Mouse (Mus musculus): ENCODE measurements around the gene Atg14. TPM values are rescaled to one million over a fixed set of nuclear protein-coding genes. Genes with fewer than 3 reads are reported as not detected.

Atg14 gene
- polyA plus RNA-seq, 1 experiment from 2014 or later = 18.9 TPM

GRCm38 (mm10) chr14:47518619-47519018, 51.8 kb downstream of the Atg14 start:
- Histone ChIP-seq H3K27ac (no peak overlapping the region), H3K4me3 (no peak overlapping the region), H3K36me3 (no peaks in the 10 kb centered on the region), H3K9me3 (replicated peaks) (no peaks in the 10 kb centered on the region), H3K4me1 (no peaks in the 10 kb centered on the region), H3K27me3 (ENCODE audit: low read depth, poor library complexity, severe bottlenecking) (no peaks in the 10 kb centered on the region)
- WGBS = 93% methylated on average over 6 of the region's 6 CpGs
- no peak for DNase-seq (ENCODE audit: low spot score)

GRCm38 (mm10) chr14:47516755-47517154, 53.7 kb downstream of the Atg14 start:
- no peaks in the 10 kb centered on the region for H3K36me3 ChIP-seq
- no peak overlapping the region for H3K4me3 ChIP-seq
- no peaks in the 10 kb centered on the region for H3K27me3 ChIP-seq (ENCODE audit: low read depth, poor library complexity, severe bottlenecking)
- 80% methylated on average over 6 of the region's 6 CpGs for WGBS
- no peaks in the 10 kb centered on the region for H3K4me1 ChIP-seq
- no peaks in the 10 kb centered on the region for H3K9me3 ChIP-seq (replicated peaks)
- no peak for DNase-seq (ENCODE audit: low spot score)
- no peak overlapping the region for H3K27ac ChIP-seq

- no peaks in the 10 kb centered on the region for H3K36me3 ChIP-seq
Measured at GRCm38 (mm10) chr14:47515636-47516035, 54.8 kb downstream of the Atg14 start.

GRCm38 (mm10) chr14:47514816-47515453, 55.5 kb downstream of the Atg14 start:
- WGBS = 71% methylated on average over 7 of the region's 7 CpGs
- Histone ChIP-seq H3K36me3 (no peaks in the 10 kb centered on the region), H3K4me1 (no peaks in the 10 kb centered on the region), H3K4me3 (no peak overlapping the region), H3K9me3 (replicated peaks) (no peaks in the 10 kb centered on the region), H3K27me3 (ENCODE audit: low read depth, poor library complexity, severe bottlenecking) (no peaks in the 10 kb centered on the region), H3K27ac (no peak overlapping the region)
- DNase-seq (ENCODE audit: low spot score) = no peak

More at GRCm38 (mm10) chr14:47515636-47516035, 54.8 kb downstream of the Atg14 start:
- WGBS = 91% methylated on average over 8 of the region's 8 CpGs
- Histone ChIP-seq H3K4me1 (no peaks in the 10 kb centered on the region), H3K27me3 (ENCODE audit: low read depth, poor library complexity, severe bottlenecking) (no peaks in the 10 kb centered on the region), H3K27ac (no peak overlapping the region), H3K9me3 (replicated peaks) (no peaks in the 10 kb centered on the region), H3K4me3 (no peak overlapping the region)
- DNase-seq (ENCODE audit: low spot score) = no peak

GRCm38 (mm10) chr14:47513606-47514005, 56.8 kb downstream of the Atg14 start:
- Histone ChIP-seq H3K36me3 (no peaks in the 10 kb centered on the region), H3K27ac (no peak overlapping the region), H3K4me3 (no peak overlapping the region), H3K27me3 (ENCODE audit: low read depth, poor library complexity, severe bottlenecking) (no peaks in the 10 kb centered on the region), H3K9me3 (replicated peaks) (no peaks in the 10 kb centered on the region), H3K4me1 (no peaks in the 10 kb centered on the region)
- 95% methylated on average over 3 of the region's 3 CpGs for WGBS
- no peak for DNase-seq (ENCODE audit: low spot score)

- H3K36me3 ChIP-seq = peaks cover 3% of the 10 kb centered on the region
- H3K4me1 ChIP-seq = no peaks in the 10 kb centered on the region
- no peaks in the 10 kb centered on the region for H3K27me3 ChIP-seq (ENCODE audit: low read depth, poor library complexity, severe bottlenecking)
- no peak overlapping the region for H3K27ac ChIP-seq
- DNase-seq (ENCODE audit: low spot score) = no peak
- H3K9me3 ChIP-seq (replicated peaks) = no peaks in the 10 kb centered on the region
- H3K4me3 ChIP-seq = no peak overlapping the region
- 86% methylated on average over 4 of the region's 4 CpGs for WGBS
Measured at GRCm38 (mm10) chr14:47510244-47510643, 60.2 kb downstream of the Atg14 start.

GRCm38 (mm10) chr14:47508035-47508434, 62.4 kb downstream of the Atg14 start:
- DNase-seq (ENCODE audit: low spot score) = no peak
- Histone ChIP-seq H3K9me3 (replicated peaks) (no peaks in the 10 kb centered on the region), H3K36me3 (peaks cover 9% of the 10 kb centered on the region), H3K4me1 (no peaks in the 10 kb centered on the region), H3K27ac (no peak overlapping the region), H3K27me3 (ENCODE audit: low read depth, poor library complexity, severe bottlenecking) (no peaks in the 10 kb centered on the region), H3K4me3 (no peak overlapping the region)

GRCm38 (mm10) chr14:47506676-47507075, 63.8 kb downstream of the Atg14 start:
- no peak for DNase-seq (ENCODE audit: low spot score)
- WGBS = 92% methylated on average over 5 of the region's 5 CpGs

GRCm38 (mm10) chr14:47504036-47504435, 66.4 kb downstream of the Atg14 start:
- WGBS = 92% methylated on average over 3 of the region's 3 CpGs
- Histone ChIP-seq H3K27ac (no peak overlapping the region), H3K9me3 (replicated peaks) (no peaks in the 10 kb centered on the region), H3K27me3 (ENCODE audit: low read depth, poor library complexity, severe bottlenecking) (no peaks in the 10 kb centered on the region), H3K4me3 (no peak overlapping the region), H3K4me1 (no peaks in the 10 kb centered on the region), H3K36me3 (peaks cover 9% of the 10 kb centered on the region)
- no peak for DNase-seq (ENCODE audit: low spot score)

More at GRCm38 (mm10) chr14:47506676-47507075, 63.8 kb downstream of the Atg14 start:
- Histone ChIP-seq H3K36me3 (peaks cover 9% of the 10 kb centered on the region), H3K4me3 (no peak overlapping the region), H3K4me1 (no peaks in the 10 kb centered on the region), H3K27me3 (ENCODE audit: low read depth, poor library complexity, severe bottlenecking) (no peaks in the 10 kb centered on the region), H3K27ac (no peak overlapping the region), H3K9me3 (replicated peaks) (no peaks in the 10 kb centered on the region)

- WGBS = 75% methylated on average over 5 of the region's 5 CpGs
- Histone ChIP-seq H3K27ac (no peak overlapping the region), H3K27me3 (ENCODE audit: low read depth, poor library complexity, severe bottlenecking) (no peaks in the 10 kb centered on the region), H3K36me3 (peaks cover 3% of the 10 kb centered on the region; the same call in 1 of the 2 replicates), H3K4me3 (no peak overlapping the region), H3K4me1 (no peaks in the 10 kb centered on the region), H3K9me3 (replicated peaks) (no peaks in the 10 kb centered on the region)
- DNase-seq (ENCODE audit: low spot score) = no peak
Measured at GRCm38 (mm10) chr14:47498632-47499031, 71.8 kb downstream of the Atg14 start.

GRCm38 (mm10) chr14:47497166-47497565, 73.3 kb downstream of the Atg14 start:
- Histone ChIP-seq H3K9me3 (replicated peaks) (no peaks in the 10 kb centered on the region), H3K36me3 (peaks cover 6% of the 10 kb centered on the region; the same call in 1 of the 2 replicates), H3K27ac (no peak overlapping the region), H3K27me3 (ENCODE audit: low read depth, poor library complexity, severe bottlenecking) (no peaks in the 10 kb centered on the region), H3K4me1 (no peaks in the 10 kb centered on the region), H3K4me3 (no peak overlapping the region)
- 87% methylated on average over 3 of the region's 3 CpGs for WGBS
- no peak for DNase-seq (ENCODE audit: low spot score)

GRCm38 (mm10) chr14:47495951-47496350, 74.5 kb downstream of the Atg14 start:
- Histone ChIP-seq H3K4me1 (no peaks in the 10 kb centered on the region), H3K36me3 (peaks cover 6% of the 10 kb centered on the region; the same call in 1 of the 2 replicates), H3K4me3 (no peak overlapping the region), H3K27me3 (ENCODE audit: low read depth, poor library complexity, severe bottlenecking) (no peaks in the 10 kb centered on the region), H3K27ac (no peak overlapping the region), H3K9me3 (replicated peaks) (no peaks in the 10 kb centered on the region)
- DNase-seq (ENCODE audit: low spot score) = no peak
- WGBS = 96% methylated on average over 3 of the region's 3 CpGs

- Histone ChIP-seq H3K4me3 (no peak overlapping the region), H3K9me3 (replicated peaks) (no peaks in the 10 kb centered on the region), H3K27me3 (ENCODE audit: low read depth, poor library complexity, severe bottlenecking) (no peaks in the 10 kb centered on the region), H3K4me1 (peaks cover 17% of the 10 kb centered on the region), H3K27ac (no peak overlapping the region), H3K36me3 (peaks cover 6% of the 10 kb centered on the region; the same call in 1 of the 2 replicates)
- 87% methylated on average over 2 of the region's 2 CpGs for WGBS
- no peak for DNase-seq (ENCODE audit: low spot score)
Measured at GRCm38 (mm10) chr14:47493592-47494361, 76.7 kb downstream of the Atg14 start.

Measured in limb, embryonic 10.5 days (tissue).